Mouse (Mus musculus): ENCODE results near the gene Zfp473.
"Not testable (repeated sequence)": the region's sequence is repeated elsewhere in the genome, so short reads cannot be mapped to it uniquely, and the experiment has no call there.

Gene Zfp473

GRCm38 (mm10) chr7:44708574-44708973 lies 42.3 kb downstream of the Zfp473 start, which contains the start of gene Izumo2:
TSS of gene Izumo2 (plus strand) at chr7:44708742.
- DNase-seq: no peak

- DNase-seq: not testable (repeated sequence)
Measured at GRCm38 (mm10) chr7:44708093-44708492, 42.8 kb downstream of the Zfp473 start.

DNA sequence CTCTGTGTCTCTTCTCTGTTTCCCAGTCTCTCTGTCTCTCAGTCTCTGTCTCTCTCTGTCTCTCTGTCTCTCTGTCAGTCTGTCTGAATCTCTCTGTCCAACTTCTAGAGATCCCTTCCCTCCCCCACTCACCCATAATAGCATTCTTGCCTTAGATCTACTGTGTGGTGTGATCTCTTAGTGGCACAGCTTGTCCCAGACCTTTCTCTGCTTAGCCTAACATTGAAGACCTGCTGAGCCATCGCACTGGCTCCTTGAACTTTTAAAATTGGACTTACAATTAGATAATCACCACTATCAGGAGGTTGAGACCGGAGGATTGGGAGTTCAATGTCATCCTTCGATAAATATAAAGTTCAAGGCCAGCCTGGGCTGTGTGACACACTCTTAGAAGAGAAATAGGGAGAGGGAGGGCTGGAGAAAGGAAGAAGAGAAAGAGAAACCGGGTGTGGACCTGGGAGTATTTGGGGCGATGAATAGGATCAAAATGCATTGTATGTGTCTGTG lies 43.6 kb downstream of the Zfp473 start:
- DNase-seq: no peak

DNA sequence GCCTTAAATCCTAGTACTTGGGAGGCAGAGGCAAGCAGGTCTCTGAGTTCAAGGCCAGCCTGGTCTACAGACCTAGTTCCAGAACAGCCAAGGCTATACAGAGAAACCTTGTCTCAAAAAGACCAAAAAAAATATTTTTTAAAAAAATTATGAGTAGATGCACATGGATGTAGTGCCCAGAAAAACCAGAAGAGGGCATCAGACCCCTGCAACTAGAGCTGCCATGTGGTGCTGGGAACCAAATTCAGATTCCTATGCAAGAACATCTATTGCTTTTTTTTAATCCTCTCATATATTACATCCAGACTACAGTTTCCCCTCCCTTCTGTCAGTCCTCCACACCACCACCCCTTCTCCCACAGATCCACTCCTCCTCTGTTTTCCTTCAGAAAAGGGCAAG lies 44.5 kb downstream of the Zfp473 start:
- DNase-seq: no peak

- DNase-seq: no peak
Measured at GRCm38 (mm10) chr7:44705086-44705485, 45.8 kb downstream of the Zfp473 start.

- DNase-seq: peak; percentile 22
Measured at GRCm38 (mm10) chr7:44704363-44704762, 46.5 kb downstream of the Zfp473 start.

DNA sequence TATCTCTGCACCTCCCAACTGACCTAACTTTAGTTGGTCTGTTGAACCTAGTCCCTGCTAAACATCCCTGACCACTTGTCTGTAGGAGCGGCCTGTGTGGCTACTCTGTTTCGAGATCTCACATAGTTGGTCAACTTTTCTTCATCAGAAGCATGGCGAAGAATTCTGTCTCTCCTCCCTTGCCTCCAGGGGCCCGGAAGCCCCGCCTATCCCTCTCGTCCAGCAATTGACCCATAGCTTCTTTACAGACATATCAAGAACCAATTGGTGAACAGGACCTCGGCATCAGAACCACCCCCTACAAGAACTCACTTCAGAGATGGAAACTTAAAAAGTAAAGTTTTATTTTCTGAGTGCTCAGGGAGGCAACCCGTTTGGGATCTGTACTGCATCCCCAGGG lies 47.9 kb downstream of the Zfp473 start:
- no peak for DNase-seq

- no peak for DNase-seq
Measured at GRCm38 (mm10) chr7:44701921-44702320, 48.9 kb downstream of the Zfp473 start.

- DNase-seq: no peak
Measured at GRCm38 (mm10) chr7:44697980-44698379, 52.9 kb downstream of the Zfp473 start.

DNA sequence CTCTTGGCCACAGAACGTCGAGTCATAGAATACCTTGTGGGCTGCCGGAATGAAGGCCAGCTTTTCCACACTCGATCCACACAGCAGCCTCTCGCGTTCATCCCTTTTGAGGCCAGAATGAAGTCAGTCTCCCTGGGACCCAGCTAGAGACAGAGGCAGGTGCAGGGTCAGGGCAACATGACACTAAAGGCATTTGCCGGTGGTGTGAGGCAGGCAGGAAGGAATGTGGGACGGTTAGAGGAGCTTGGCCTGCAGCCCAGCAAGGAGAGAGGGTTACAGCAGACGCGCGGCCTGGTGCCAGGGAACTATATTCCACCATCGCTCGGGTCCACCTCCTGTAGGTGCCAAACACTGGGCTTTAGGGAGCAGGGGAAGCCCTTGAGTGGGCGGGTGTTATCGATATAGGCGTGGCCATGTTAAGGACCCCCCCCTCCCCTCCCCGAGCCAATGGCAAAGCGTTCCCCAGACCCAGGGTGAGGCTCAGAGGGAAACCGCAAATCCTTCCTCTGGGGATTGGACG lies 53.6 kb downstream of the Zfp473 start:
- DNase-seq: no peak

GRCm38 (mm10) chr7:44695223-44695622 lies 55.6 kb downstream of the Zfp473 start:
- no peak for DNase-seq

DNA sequence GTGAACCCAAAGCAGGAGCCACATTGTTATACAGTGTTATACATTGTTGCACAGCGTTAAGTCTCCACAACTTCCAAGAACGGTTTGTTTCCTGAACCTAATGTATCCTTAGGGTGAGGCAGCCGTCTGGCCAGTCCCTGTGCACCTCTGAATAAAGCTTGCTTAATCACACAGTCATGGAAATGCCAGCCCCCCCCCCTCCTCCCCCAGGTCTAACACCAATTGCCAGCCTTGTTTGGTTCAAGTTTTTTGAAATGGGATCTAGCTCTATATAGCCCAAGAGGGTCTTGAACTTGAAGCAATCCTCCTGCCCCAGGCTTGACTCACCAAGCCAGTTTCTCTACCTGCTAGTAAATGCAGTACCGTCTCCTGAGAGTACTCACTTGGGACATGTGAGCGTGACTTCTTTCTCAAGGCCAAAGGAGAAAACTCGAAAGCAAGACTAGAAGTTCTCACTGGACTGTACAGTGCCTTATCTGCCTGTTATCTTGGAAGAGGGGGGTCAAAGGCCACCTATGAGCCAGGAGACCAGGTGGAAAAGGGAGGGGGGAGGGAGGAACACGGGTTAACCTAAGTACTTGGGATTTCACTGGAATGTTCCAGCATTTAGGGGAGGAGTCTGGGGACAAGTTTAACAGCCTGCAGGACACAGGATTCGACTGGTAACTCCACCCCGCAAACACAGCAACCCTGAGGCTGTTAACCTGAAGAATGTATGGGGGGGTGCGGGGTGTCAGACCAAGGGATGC lies 57.2 kb downstream of the Zfp473 start:
- no peak for DNase-seq

DNA sequence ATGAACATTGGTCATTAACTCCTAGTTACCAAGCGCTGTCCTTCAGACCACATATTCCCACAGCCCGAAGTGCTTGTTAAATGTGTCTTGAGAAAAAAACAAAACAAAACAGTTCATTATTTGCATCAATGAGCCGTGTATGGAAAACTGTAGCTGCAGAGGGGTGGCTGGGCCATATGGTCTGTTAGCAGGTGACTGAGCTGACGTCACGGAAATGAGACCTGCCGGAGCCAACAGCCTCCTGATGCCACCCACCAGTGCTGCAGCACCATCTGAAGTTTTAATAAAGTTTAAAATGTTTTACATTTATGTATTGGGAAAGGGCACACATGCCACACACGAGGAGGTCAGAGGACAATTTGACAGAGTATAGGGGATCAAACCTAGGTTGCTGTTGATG lies 61.5 kb downstream of the Zfp473 start:
- DNase-seq: no peak

DNA sequence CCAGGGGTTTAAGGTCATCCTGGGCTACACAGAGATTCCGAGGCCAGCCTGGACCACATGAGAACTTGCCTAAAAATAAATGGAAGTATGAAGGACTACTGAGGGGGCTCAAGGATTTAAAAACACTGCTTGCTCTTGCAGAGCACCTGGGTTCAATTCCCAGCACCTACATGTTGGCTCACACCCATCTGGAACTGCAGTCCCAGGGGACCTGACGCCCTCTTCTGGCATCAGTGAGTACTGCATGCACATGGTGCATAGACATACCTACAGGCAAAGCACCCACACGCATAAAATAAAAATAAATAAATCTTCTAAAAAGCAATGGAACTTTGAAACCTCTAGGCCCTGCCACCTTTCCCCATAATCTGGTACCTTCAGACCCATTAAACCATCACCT lies 62.0 kb downstream of the Zfp473 start:
- no peak for DNase-seq

DNA sequence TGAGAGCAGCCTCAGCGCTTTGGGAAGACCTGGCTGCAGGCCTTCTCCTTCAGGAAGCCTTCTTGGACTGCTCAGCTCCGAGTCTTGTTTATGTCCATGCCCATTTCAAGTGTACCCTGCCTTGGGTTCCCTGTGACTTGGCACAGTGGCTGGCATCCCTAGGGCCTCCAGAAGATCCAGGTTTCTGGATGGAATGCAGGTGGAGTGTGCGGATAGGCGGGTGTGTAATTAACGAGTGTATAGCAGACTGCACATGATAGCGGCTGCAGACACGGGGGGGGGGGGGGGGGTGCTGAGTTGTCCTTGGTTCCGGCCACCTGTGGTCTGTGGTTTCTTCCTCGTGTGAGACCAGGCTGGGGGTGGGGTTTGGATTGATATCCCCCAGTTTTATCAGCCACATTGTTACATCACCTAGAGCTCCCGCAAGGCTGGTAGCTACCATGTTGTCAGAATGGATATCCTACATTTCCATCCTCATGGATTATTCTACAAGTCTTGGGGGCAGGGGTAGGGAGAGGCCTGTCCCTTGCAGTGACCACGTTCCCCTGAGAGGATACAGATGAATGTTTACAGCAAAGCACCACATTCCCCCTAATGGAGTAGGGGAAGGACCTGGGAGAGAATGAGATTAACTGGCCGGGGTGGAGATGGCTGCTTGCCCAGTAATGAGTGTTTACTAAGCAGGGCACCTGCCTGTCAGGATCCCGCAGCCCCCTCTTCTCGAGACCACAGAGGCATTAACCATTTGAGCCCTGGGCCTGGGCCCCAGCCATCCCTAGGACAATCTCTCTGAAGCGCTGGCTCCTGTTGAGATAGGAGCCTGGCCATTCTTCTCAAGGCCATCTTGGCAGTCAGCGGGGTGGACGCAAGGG lies 65.1 kb downstream of the Zfp473 start:
- no peak for DNase-seq

GRCm38 (mm10) chr7:44683656-44684055 lies 67.2 kb downstream of the Zfp473 start:
- no peak for DNase-seq
